Mouse (Mus musculus) ES-E14 (cell line): ENCODE results near the gene Dbnl.

ENCODE experiments used
- CHD2 ChIP-seq: IDR thresholded peaks from 2 replicates; pipeline ENCODE4 v1.6.1; 2014; ENCODE audit warnings: mild to moderate bottlenecking, low read depth, low read length, inconsistent platforms
- ZNF384 ChIP-seq: IDR thresholded peaks from 2 replicates; pipeline ENCODE4 v1.6.1; 2012; ENCODE audit warnings: low read depth, low read length, inconsistent platforms

DNA sequence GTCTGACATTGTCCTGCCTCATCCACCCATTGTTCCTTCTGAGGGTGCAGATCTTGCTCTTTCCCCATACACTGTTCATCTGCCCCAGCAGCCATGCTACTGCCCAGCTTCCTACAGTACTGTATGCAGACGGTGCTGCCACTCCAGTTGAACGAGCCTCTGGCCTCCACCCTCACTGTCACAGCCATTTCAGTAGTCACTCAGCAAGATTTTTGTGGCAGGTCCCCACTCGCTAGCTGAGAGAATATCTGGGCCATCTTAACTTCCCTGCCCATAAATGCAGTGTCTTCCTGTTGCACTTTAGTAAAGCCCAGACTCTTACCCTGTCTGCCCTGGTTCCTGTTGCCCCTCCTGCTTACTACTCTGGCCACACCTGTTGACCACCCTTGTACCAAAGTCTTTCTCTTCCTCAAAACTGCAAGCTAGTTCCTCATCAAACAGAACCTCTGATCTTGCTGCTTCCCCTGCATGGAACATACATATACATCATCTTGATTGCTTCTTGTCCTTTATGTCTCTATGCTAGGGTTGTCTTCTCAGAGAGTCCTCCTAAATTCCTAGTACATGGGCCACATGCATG is 1.6 kb downstream of the Dbnl start:
- TF ChIP-seq ZNF384 (no peak), CHD2 (no peak)
